Mouse (Mus musculus) embryonic fibroblast, embryonic 13.5 days (primary cell): ENCODE measurements around the gene Ugt1a8.
"Not testable (repeated sequence)": the region's sequence is repeated elsewhere in the genome, so short reads cannot be mapped to it uniquely, and the experiment has no call there.

Experiments
- CTCF ChIP-seq: IDR thresholded peaks from 2 replicates; pipeline ENCODE4 v1.5.1; 2011; ENCODE audit warnings: mild to moderate bottlenecking, control low read depth, low read length, moderate library complexity, borderline replicate concordance; ENCODE audit not compliant: insufficient read depth
- POLR2A ChIP-seq: IDR thresholded peaks from 2 replicates; pipeline ENCODE4 v1.6.1; 2011; ENCODE audit warnings: low read depth, mild to moderate bottlenecking, control low read depth, low read length, moderate library complexity

- TF ChIP-seq CTCF, POLR2A: not testable (repeated sequence)
Measured at GRCm38 (mm10) chr1:88121521-88121920, 33.9 kb downstream of the Ugt1a8 start.
